Comparison of ENCODE assay signal across 19 mouse cellular contexts in the genomic region with DNA sequence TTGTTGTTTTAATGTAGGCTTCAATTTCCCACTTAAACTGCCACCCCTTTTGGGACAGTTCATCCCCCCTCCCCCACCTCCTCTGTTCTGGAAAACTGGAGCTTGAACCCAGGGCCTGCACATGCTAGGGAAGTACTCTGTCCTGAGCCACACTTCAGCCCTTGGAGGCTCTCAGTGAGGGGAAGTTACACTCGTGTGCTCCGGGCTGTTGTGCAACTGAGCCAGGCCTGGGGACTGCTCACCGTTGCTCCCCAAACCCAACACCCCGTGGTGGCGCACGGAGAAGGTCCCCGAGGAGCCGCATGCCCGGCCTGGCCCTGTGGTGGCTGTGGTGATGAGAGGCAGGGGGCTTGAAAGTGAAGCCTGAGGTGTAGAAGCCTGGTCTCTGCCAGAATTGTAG.
A peak's percentile ranks its signal among the peaks of the same experiment; 100 is the strongest.
DNase-seq lines count a peak whose midpoint lies in the region; ATAC-seq and TF ChIP-seq lines count a peak whose summit lies in the region.
"Had no signal": no experiment of that assay in that cellular context is flagged by ENCODE, and none has a peak within 500 bp of the region (broad histone marks: within the 10 kb centered on the region; RNA-seq: fewer than 3 reads in every experiment).

No protein-coding gene starts in this region.

- no peaks in the 10 kb centered on the region for H3K27me3 ChIP-seq in forebrain, embryonic 13.5 days
- H3K27me3 ChIP-seq in forebrain, embryonic 12.5 days = no peaks in the 10 kb centered on the region
- H3K27me3 ChIP-seq in thymus, adult 2 months (ENCODE audit: control insufficient read depth, insufficient read depth, low read length) = no peaks in the 10 kb centered on the region
- H3K27me3 ChIP-seq: forebrain, embryonic 15.5 days; hindbrain, embryonic 15.5 days; intestine, embryonic 15.5 days had no signal

- H3K4me3 ChIP-seq in forebrain, embryonic 13.5 days = no peak overlapping the region
- no peak overlapping the region for H3K4me3 ChIP-seq in forebrain, embryonic 12.5 days (replicated peaks)
- H3K4me3 ChIP-seq in thymus, adult 2 months (ENCODE audit: control insufficient read depth, insufficient read depth, low read length) = no peak overlapping the region
- H3K4me3 ChIP-seq: forebrain, embryonic 15.5 days; hindbrain, embryonic 15.5 days; intestine, embryonic 15.5 days; limb, embryonic 10.5 days had no signal

- no peak overlapping the region for H3K4me2 ChIP-seq in forebrain, embryonic 13.5 days
- H3K4me2 ChIP-seq in forebrain, embryonic 12.5 days = no peak overlapping the region
- H3K4me2 ChIP-seq: forebrain, embryonic 15.5 days; hindbrain, embryonic 15.5 days; intestine, embryonic 15.5 days had no signal

- no peak overlapping the region for H3K9ac ChIP-seq in forebrain, embryonic 13.5 days
- no peak overlapping the region for H3K9ac ChIP-seq in forebrain, embryonic 12.5 days
- H3K9ac ChIP-seq: forebrain, embryonic 15.5 days; hindbrain, embryonic 15.5 days; intestine, embryonic 15.5 days had no signal

- no peak for DNase-seq in thymus, adult 2 months
- DNase-seq in thymus, postnatal 0 days (ENCODE audit: low spot score) = no peak
- DNase-seq in spleen, postnatal 14 days (ENCODE audit: low spot score in 2 of 2) = no peak
- DNase-seq in urinary bladder, postnatal 25 days (ENCODE audit: low spot score) = no peak
- DNase-seq: adrenal gland, postnatal 25 days; cerebellum, adult 9-10 months; gastrocnemius, postnatal 25 days; kidney, postnatal 14 days; liver; lung, adult 2 months had no signal

- peaks cover 30% of the 10 kb centered on the region for H3K4me1 ChIP-seq in forebrain, embryonic 13.5 days
- H3K4me1 ChIP-seq in forebrain, embryonic 12.5 days = peaks cover 36% of the 10 kb centered on the region
- H3K4me1 ChIP-seq in thymus, adult 2 months (replicated peaks; ENCODE audit: control insufficient read depth, insufficient read depth, low read length) = peaks cover 41% of the 10 kb centered on the region

- ATAC-seq in forebrain, embryonic 13.5 days = 0 out of 2 replicates have a peak, but pooled peaks have one; percentile 10
- ATAC-seq in forebrain, embryonic 12.5 days (ENCODE audit: low FRiP score) = no peak
- ATAC-seq in granulocyte monocyte progenitor cell, adult 5-6 weeks (replicated peaks; ENCODE audit: poor library complexity, severe bottlenecking) = peak; percentile 84
- no peak for ATAC-seq in frontal cortex, adult (ENCODE audit: low TSS enrichment)
- ATAC-seq: forebrain, embryonic 15.5 days; midbrain, embryonic 16.5 days had no signal

- H3K36me3 ChIP-seq in forebrain, embryonic 13.5 days (ENCODE audit: poor library complexity, severe bottlenecking) = no peaks in the 10 kb centered on the region
- no peaks in the 10 kb centered on the region for H3K36me3 ChIP-seq in forebrain, embryonic 12.5 days (replicated peaks)
- no peaks in the 10 kb centered on the region for H3K36me3 ChIP-seq in thymus, adult 2 months (ENCODE audit: control insufficient read depth, insufficient read depth, low read length)
- H3K36me3 ChIP-seq: forebrain, embryonic 15.5 days; hindbrain, embryonic 15.5 days; intestine, embryonic 15.5 days; limb, embryonic 10.5 days had no signal

- TF ChIP-seq CTCF in thymus, adult 2 months (IDR thresholded peaks at IDR 0.05; ENCODE audit: borderline replicate concordance, control insufficient read depth, extremely low read depth, insufficient read depth, low read length, poor library complexity) = no peak

- TF ChIP-seq POLR2A in thymus, adult 2 months (IDR thresholded peaks at IDR 0.05; ENCODE audit: control insufficient read depth, extremely low read depth, insufficient read depth, low read length, poor library complexity) = no peak

- no peaks in the 10 kb centered on the region for H3K9me3 ChIP-seq in forebrain, embryonic 13.5 days (replicated peaks)
- H3K9me3 ChIP-seq in forebrain, embryonic 12.5 days = no peaks in the 10 kb centered on the region
- H3K9me3 ChIP-seq: forebrain, embryonic 15.5 days; hindbrain, embryonic 15.5 days; intestine, embryonic 15.5 days; limb, embryonic 10.5 days had no signal

- 82% methylated on average over 9 of the region's 9 CpGs for WGBS in forebrain, embryonic 13.5 days
- 79% methylated on average over 9 of the region's 9 CpGs for WGBS in forebrain, embryonic 12.5 days
- 15% methylated on average over 9 of the region's 9 CpGs for WGBS in thymus, adult 2 months

- H3K27ac ChIP-seq in forebrain, embryonic 13.5 days = no peak overlapping the region
- H3K27ac ChIP-seq in forebrain, embryonic 12.5 days = no peak overlapping the region
- H3K27ac ChIP-seq in thymus, adult 2 months (ENCODE audit: control insufficient read depth, insufficient read depth, low read length) = peak overlapping the region; percentile 76; the same call in 1 of the 2 replicates
- H3K27ac ChIP-seq: forebrain, embryonic 15.5 days; hindbrain, embryonic 15.5 days; intestine, embryonic 15.5 days; limb, embryonic 10.5 days had no signal

Comparison
In these comparisons a context has a peak if more than half of its experiments do, and no peak if none do; other contexts are left out.
1. ATAC-seq: peak in forebrain, embryonic 13.5 days (single experiment) and granulocyte monocyte progenitor cell, adult 5-6 weeks (single experiment); none in forebrain, embryonic 12.5 days (single experiment) and frontal cortex, adult (single experiment).